Mouse (Mus musculus) neural tube, embryonic 15.5 days (tissue): Measurements from ENCODE around the gene Fxyd5. TPM values are rescaled to one million over a fixed set of nuclear protein-coding genes. Genes with fewer than 3 reads are reported as not detected.

Source experiments
- ATAC-seq: fragments of 200-750 bp; cut with Nextera tagmentation; 2 replicates; pipeline ENCODE4 v1.8.0; 2017; ENCODE audit warnings: mild to moderate bottlenecking, moderate TSS enrichment, moderate library complexity; ENCODE audit not compliant: low FRiP score
- H3K27ac ChIP-seq: fragments of 300-500 bp; sonication (generic); replicated peaks from 2 replicates; pipeline ENCODE4 v1.5.1; 2015; ENCODE audit warnings: mild to moderate bottlenecking, inconsistent platforms
- H3K27me3 ChIP-seq: fragments of 300-500 bp; sonication (generic); replicated peaks from 2 replicates; pipeline ENCODE4 v1.6.1; 2015; ENCODE audit warnings: inconsistent platforms
- H3K36me3 ChIP-seq: fragments of 300-500 bp; sonication (generic); 2 replicates; pipeline ENCODE4 v1.6.1; 2015; ENCODE audit warnings: inconsistent platforms
- H3K4me1 ChIP-seq: fragments of 300-500 bp; sonication (generic); 2 replicates; pipeline ENCODE4 v1.6.1; 2015; ENCODE audit warnings: inconsistent platforms
- H3K4me2 ChIP-seq: fragments of 300-500 bp; sonication (generic); 2 replicates; pipeline ENCODE4 v1.6.1; 2015; ENCODE audit warnings: inconsistent platforms, mild to moderate bottlenecking, moderate library complexity
- H3K4me3 ChIP-seq: fragments of 300-500 bp; sonication (generic); replicated peaks from 2 replicates; pipeline ENCODE4 v1.5.1; 2015; ENCODE audit warnings: mild to moderate bottlenecking, inconsistent platforms
- H3K9ac ChIP-seq: fragments of 300-500 bp; sonication (generic); replicated peaks from 2 replicates; pipeline ENCODE4 v1.6.1; 2015; ENCODE audit warnings: mild to moderate bottlenecking, inconsistent platforms
- H3K9me3 ChIP-seq: fragments of 300-500 bp; sonication (generic); replicated peaks from 2 replicates; pipeline ENCODE4 v1.6.1; 2016; ENCODE audit warnings: inconsistent platforms
- WGBS: fragments of 180-500 bp; shearing (Covaris S2); methylation state at CpG from one replicate; pipeline ENCODE4 v1.1.7; 2015; ENCODE audit warnings: mixed read lengths; 5-methylcytosine and 5-hydroxymethylcytosine counted together
- polyA plus RNA-seq: library from polyadenylated mRNA; unstranded; fragments of >200 nt; fragmentation: Nextera tagmentation; extraction: Ambion mirVana; gene quantifications from 2 replicates; pipeline ENCODE4 v1.2.1, GENCODE M21; 2015

Gene Fxyd5
- polyA plus RNA-seq, 1 experiment from 2014 or later, result 22.2 TPM

DNA sequence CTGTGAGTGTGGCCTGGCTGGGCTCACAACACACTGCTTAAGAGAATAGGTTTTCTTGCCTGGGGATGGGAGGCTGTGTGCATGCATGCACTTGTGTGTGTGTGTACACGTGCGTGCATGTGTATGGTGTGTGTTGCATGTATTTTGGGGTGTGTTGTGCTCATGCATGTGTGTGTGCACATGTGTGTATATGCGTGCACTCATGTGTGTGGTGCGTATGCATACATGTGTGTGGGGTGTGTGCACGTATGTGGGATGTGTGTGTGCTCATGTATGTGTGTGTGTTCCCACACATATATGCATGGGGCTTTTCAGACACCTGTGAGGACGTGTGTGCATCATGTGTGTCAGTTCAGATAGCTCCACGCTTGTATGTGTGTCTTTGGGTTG is 18.3 kb upstream of the Fxyd5 start:
- no peaks in the 10 kb centered on the region for H3K27me3 ChIP-seq
- no peak overlapping the region for H3K27ac ChIP-seq
- no peaks in the 10 kb centered on the region for H3K9me3 ChIP-seq
- no peak for ATAC-seq
- H3K4me2 ChIP-seq, result no peak overlapping the region
- H3K36me3 ChIP-seq, result no peaks in the 10 kb centered on the region
- 0 out of 2 replicates have a peak, but pooled peaks cover 2% of the 10 kb centered on the region for H3K4me1 ChIP-seq
- no peak overlapping the region for H3K4me3 ChIP-seq
- H3K9ac ChIP-seq, result no peak overlapping the region
- 90% methylated on average over 7 of the region's 7 CpGs for WGBS

DNA sequence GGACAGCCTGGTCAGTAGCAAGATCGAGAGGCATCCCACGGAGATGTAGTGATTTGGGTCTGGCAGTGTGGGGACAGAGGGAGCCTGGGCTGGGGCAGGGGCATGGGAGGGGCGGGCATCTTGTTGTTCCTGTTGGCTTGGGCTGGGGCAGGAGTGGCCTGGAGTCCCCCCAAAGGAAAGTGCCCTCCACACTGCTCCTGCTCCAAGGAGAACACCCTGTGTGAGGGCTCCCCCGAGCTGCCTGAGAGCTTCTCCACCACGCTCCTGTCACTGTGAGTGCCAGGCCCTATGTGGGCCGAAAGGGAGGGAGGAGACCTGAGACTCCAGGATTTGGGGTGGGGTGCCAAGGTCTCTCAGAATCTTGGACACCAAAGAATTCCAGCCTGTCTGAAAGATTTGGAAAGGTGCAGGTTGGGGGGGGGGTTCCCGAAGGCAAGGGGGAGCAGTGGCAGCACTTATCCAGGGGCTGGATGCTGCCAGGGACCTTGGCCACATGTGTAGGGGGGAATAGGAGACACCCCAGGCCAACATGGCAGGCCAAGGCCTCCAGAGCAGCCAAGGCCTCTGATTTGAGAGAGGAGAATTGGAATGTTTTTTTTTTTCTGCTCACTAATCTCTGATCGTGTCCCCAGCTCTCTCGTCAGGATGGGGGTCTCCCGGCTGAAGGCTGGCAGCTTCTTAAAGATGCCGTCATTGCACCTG is 17.8 kb upstream of the Fxyd5 start:
- Histone ChIP-seq H3K27ac (no peak overlapping the region), H3K27me3 (no peaks in the 10 kb centered on the region; the same call in 1 of the 2 replicates), H3K4me3 (no peak overlapping the region), H3K4me1 (peaks cover 6% of the 10 kb centered on the region; the same call in 1 of the 2 replicates), H3K36me3 (no peaks in the 10 kb centered on the region), H3K9me3 (no peaks in the 10 kb centered on the region), H3K9ac (no peak overlapping the region), H3K4me2 (no peak overlapping the region)
- no peak for ATAC-seq
- 72% methylated on average over 11 of the region's 11 CpGs for WGBS

DNA sequence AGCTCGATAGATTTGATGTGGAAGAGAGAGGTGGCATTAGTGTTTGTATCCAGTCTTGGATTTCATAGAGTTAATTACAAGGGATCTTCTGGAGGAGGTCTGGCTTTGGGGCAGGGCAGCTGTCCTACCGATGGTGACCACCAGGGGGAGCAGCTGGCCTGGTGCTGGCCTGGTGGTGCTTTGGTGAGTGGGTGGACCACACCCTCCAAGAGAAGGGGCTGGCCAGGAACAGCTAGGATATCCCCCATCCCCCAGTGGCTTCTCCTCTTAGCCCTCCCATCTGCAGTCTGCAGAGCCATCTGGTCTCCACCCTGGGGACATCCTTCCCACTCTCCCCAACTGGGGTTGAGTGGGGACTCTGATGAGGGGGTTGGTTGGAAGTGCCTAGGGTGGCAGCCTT is 16.8 kb upstream of the Fxyd5 start, which contains the start of gene Lgi4:
Lgi4 (plus strand) TSS at position 235 of the 400 bp plus-strand sequence.
- peaks cover 9% of the 10 kb centered on the region for H3K27me3 ChIP-seq
- H3K27ac ChIP-seq, result no peak within 1 kb of the TSS
- no peak within 1 kb of the TSS for H3K9ac ChIP-seq
- no peak within 1 kb of the TSS for H3K4me3 ChIP-seq
- H3K9me3 ChIP-seq, result no peaks in the 10 kb centered on the region
- H3K4me2 ChIP-seq, result no peak within 1 kb of the TSS
- 6% methylated on average over 2 of the region's 2 CpGs for WGBS
- peaks cover 6% of the 10 kb centered on the region; the same call in 1 of the 2 replicates for H3K4me1 ChIP-seq
- no peaks in the 10 kb centered on the region for H3K36me3 ChIP-seq
- no peak for ATAC-seq

DNA sequence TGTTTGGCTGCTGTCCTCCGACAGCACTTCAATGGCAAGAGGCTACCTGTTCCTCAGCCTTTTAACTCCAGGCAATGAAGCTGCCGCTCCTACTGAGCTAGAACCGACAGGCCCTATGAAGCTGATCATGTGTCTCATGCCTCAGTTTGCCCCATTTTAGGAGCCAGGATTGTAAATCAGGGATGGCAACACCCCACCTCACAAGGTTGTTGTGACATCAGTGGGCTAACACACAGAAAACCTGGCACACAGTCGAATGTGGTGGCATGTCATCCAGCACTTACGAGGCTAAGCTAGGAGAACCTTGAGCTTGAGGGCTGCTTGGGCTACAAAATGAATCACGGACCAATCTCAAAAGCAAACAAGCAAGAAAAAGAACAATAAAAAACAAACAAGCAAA is 15.9 kb upstream of the Fxyd5 start:
- ATAC-seq, result no peak
- WGBS, result 91% methylated on average over 6 of the region's 6 CpGs
- no peak overlapping the region for H3K27ac ChIP-seq
- no peak overlapping the region for H3K4me2 ChIP-seq
- no peaks in the 10 kb centered on the region for H3K9me3 ChIP-seq
- no peak overlapping the region for H3K9ac ChIP-seq
- no peak overlapping the region for H3K4me3 ChIP-seq
- peaks cover 17% of the 10 kb centered on the region for H3K27me3 ChIP-seq
- H3K36me3 ChIP-seq, result no peaks in the 10 kb centered on the region
- peaks cover 10% of the 10 kb centered on the region for H3K4me1 ChIP-seq

DNA sequence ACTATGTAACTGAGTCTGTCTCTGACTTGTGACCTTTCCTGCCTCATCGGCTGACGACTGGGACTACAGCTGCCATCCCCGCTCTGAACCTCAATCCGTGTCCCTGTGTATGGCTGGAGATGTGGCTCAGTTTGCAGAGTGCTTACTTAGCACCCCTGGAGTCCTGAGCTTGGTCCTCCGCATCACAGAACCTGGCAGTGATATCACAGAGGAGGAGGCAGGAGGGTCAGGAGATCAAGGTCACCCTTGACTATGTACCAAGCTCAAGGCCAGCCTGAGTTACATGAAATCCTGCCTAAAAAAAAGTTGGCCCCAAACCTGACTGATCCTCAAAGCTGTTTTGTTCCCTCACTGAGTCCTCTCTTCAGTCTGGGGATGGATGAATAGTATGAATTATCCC is 15.4 kb upstream of the Fxyd5 start:
- Histone ChIP-seq H3K4me3 (no peak overlapping the region), H3K36me3 (no peaks in the 10 kb centered on the region), H3K9ac (no peak overlapping the region), H3K4me1 (peaks cover 15% of the 10 kb centered on the region), H3K27ac (no peak overlapping the region), H3K9me3 (no peaks in the 10 kb centered on the region), H3K4me2 (no peak overlapping the region), H3K27me3 (peaks cover 22% of the 10 kb centered on the region)
- 78% methylated on average over 5 of the region's 5 CpGs for WGBS
- no peak for ATAC-seq

DNA sequence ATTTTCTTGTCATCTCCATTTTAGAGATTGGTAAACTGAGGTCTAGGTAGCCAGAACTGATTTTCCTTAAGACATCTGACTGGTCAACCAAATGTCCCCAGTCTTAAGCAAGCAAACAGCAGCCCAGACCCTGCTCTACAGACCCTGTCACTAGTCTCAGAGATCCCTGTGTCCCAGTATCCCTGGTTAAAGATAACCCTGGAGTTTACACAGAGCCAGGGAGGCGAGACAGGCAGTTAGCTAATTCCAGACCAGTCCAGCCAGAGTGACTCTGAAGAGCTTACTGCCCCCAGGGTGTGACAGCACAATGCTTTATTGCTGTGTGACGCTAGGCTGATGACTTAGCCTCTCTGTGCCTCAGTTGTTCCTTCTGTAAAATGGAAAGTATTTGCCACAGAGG is 14.8 kb upstream of the Fxyd5 start, which contains the start of gene Fxyd1:
Fxyd1 (minus strand) TSS at position 129 of the 400 bp plus-strand sequence.
- Histone ChIP-seq H3K36me3 (no peaks in the 10 kb centered on the region), H3K9me3 (no peaks in the 10 kb centered on the region), H3K27me3 (peaks cover 28% of the 10 kb centered on the region), H3K4me3 (no peak within 1 kb of the TSS), H3K27ac (no peak within 1 kb of the TSS), H3K9ac (no peak within 1 kb of the TSS), H3K4me2 (no peak within 1 kb of the TSS), H3K4me1 (peaks cover 21% of the 10 kb centered on the region)
- ATAC-seq, result no peak
- 73% methylated on average over 2 of the region's 2 CpGs for WGBS

DNA sequence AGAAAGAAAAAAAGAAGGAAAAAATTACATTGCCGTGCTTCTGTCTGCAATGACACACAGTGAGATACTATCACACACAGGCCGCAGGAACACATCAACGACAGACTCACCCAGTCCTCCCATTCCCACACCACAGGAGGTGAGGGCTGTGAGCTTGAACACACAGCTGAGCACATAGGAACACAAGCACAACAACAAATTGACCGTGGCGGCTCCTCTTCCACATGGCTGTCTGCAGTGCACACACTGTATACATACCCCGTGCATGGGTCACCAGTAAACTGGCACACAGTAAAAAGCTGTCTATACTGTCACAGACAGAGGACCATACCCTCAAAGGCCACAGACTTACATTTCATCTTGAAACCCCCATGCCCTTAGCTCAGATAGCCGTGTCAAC is 14.2 kb upstream of the Fxyd5 start:
- Histone ChIP-seq H3K4me2 (no peak overlapping the region), H3K4me3 (no peak overlapping the region), H3K4me1 (peaks cover 27% of the 10 kb centered on the region), H3K27ac (no peak overlapping the region), H3K9ac (no peak overlapping the region), H3K9me3 (no peaks in the 10 kb centered on the region), H3K27me3 (peaks cover 35% of the 10 kb centered on the region), H3K36me3 (no peaks in the 10 kb centered on the region)
- ATAC-seq, result no peak
- 75% methylated on average over 7 of the region's 7 CpGs for WGBS

DNA sequence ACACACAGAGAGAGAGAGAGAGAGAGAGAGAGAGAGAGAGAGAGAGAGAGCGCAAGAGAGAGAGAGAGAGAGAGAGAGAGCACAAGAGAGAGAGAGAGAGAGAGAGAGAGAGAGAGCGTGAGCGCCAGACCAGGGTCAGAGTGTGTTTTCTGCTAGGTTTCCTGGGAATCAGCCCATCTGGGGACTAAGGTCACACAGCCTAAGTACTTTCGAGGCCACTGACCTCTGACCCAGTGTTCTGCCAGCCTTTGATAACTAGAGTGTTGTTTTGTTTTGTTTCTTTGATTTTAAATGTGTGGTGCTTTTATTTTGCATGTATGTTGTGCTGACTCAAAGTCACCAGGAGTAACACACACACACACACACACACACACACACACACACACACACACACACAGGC is 13.6 kb upstream of the Fxyd5 start:
- H3K4me1 ChIP-seq, result peaks cover 33% of the 10 kb centered on the region
- no peaks in the 10 kb centered on the region for H3K9me3 ChIP-seq
- no peak overlapping the region for H3K9ac ChIP-seq
- peaks cover 40% of the 10 kb centered on the region for H3K27me3 ChIP-seq
- H3K4me3 ChIP-seq, result no peak overlapping the region
- H3K4me2 ChIP-seq, result no peak overlapping the region
- H3K27ac ChIP-seq, result no peak overlapping the region
- H3K36me3 ChIP-seq, result no peaks in the 10 kb centered on the region
- WGBS, result 28% methylated on average over 3 of the region's 4 CpGs
- no peak for ATAC-seq

DNA sequence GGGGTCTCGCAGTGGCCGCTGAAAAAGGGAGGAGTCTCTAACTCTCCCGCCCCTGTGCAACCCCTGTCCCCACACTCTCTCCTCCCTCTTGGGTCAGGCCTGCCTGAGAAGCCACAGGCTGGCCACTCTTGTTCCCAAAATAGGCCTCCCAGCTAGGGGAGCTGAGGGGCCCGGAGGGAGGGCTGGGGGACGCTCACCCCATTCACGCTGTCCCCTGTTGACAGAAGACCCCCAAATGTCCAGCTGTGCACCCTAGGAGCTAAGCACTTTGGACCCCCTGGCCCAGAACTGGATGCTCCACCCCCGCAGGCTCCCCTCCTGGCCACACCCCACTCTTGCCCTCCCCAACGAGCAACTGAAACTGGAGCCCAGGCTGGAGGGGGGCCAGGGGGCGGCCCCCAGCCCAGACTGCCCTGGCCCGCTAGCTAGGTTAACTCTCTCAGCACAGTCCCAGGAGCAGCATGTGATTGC is 13.1 kb upstream of the Fxyd5 start:
- WGBS, result 7% methylated on average over 10 of the region's 10 CpGs
- H3K4me1 ChIP-seq, result peaks cover 38% of the 10 kb centered on the region
- 0 out of 2 replicates have a peak overlapping the region, but pooled peaks have one; percentile 10 for H3K4me3 ChIP-seq
- no peak for ATAC-seq
- H3K27me3 ChIP-seq, result peaks cover 43% of the 10 kb centered on the region
- no peaks in the 10 kb centered on the region for H3K36me3 ChIP-seq
- H3K9ac ChIP-seq, result no peak overlapping the region
- no peak overlapping the region; the same call in 1 of the 2 replicates for H3K27ac ChIP-seq
- H3K9me3 ChIP-seq, result no peaks in the 10 kb centered on the region
- peak overlapping the region; percentile 26 for H3K4me2 ChIP-seq

DNA sequence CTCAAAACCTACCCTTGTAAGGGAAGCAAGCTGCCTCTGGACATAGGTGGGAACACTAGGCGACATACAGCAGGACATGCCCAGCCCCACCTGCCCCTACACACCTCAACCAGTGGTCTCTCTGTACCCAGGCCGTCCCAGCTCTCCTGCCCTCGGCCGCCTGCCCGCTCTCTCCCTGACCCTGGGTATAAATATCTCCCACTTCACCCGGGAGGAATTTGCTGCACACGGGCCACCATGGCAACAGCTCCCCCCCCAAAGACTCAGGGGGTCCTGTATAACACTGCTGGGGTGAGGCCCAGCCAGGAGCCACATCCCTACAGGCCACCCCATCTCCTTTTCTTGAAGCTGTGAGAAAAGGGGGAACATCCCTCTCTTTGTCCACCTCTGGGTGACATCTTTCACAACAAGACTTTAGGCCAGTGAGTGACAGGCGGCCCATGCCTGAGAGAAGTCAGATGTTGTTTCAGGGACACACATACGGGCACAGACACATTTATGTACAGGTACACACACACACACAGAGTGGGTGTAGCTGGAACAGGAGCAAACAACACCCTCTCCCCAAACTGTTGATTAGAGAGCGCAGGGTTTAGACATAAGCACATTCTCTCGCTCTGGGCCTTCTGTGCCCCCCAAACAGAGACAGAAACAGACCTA is 12.5 kb upstream of the Fxyd5 start:
- Histone ChIP-seq H3K36me3 (no peaks in the 10 kb centered on the region), H3K27ac (no peak overlapping the region; the same call in 1 of the 2 replicates), H3K4me1 (peaks cover 44% of the 10 kb centered on the region), H3K27me3 (peaks cover 43% of the 10 kb centered on the region), H3K4me2 (peak overlapping the region; percentile 26), H3K9ac (no peak overlapping the region), H3K9me3 (no peaks in the 10 kb centered on the region), H3K4me3 (no peak overlapping the region; the same call in 1 of the 2 replicates)
- ATAC-seq, result no peak
- 52% methylated on average over 11 of the region's 11 CpGs for WGBS

DNA sequence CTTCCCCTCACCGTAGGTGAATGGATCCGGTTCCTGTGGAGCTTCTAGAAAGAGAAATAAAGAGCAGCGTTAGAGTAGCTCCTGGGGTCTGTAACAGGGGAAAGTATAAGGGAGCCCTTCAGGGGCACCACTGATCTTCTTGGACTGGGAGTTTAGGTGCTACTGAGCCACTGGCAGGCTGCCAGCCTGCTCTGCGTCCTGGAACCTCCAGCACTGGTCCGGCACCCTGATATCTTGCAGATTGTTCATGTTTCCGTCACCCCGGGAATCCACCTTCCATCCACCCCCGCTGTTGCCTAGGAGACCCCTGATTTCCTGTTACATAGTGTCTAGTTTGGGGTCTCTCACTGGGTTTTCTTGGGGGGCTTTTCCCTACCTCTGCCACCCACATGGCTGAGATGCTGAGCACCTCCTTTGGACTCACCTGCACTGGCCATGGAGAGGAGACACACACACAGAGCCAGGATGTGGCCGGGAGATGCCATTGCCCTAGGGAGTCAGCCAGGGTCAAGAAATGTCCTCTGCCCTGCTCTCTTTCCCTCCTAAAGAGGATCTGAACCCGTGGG is 11.7 kb upstream of the Fxyd5 start:
- Histone ChIP-seq H3K36me3 (no peaks in the 10 kb centered on the region), H3K27ac (no peak overlapping the region), H3K9me3 (no peaks in the 10 kb centered on the region), H3K4me1 (peaks cover 50% of the 10 kb centered on the region), H3K9ac (0 out of 2 replicates have a peak overlapping the region, but pooled peaks have one; percentile 10), H3K4me2 (peak overlapping the region; percentile 65; the same call in 1 of the 2 replicates), H3K4me3 (no peak overlapping the region), H3K27me3 (peaks cover 43% of the 10 kb centered on the region)
- no peak for ATAC-seq
- 32% methylated on average over 10 of the region's 10 CpGs for WGBS
